In genomic region chr6:66929694-66930093, GRCm38 (mm10) we compare ENCODE assay signal across 11 mouse cellular contexts. TPM values are rescaled to one million over a fixed set of nuclear protein-coding genes. Genes with fewer than 3 reads are reported as not detected.
DNase-seq lines count a peak whose midpoint lies in the region; ATAC-seq lines count a peak whose summit lies in the region.
"Had no signal": no experiment of that assay in that cellular context is flagged by ENCODE, and none has a peak within 500 bp of the region (broad histone marks: within the 10 kb centered on the region; RNA-seq: fewer than 3 reads in every experiment).

No protein-coding gene starts in this region.

- H3K36me3 ChIP-seq in heart, embryonic 10.5 days, result no peaks in the 10 kb centered on the region
- H3K36me3 ChIP-seq: midbrain, embryonic 12.5 days had no signal

- H3K27me3 ChIP-seq in heart, embryonic 10.5 days (ENCODE audit: insufficient read depth, poor library complexity, severe bottlenecking), result no peaks in the 10 kb centered on the region
- H3K27me3 ChIP-seq: midbrain, embryonic 12.5 days had no signal

- peak; percentile 66 for DNase-seq in heart, embryonic 10.5 days (ENCODE audit: low spot score)
- no peak for DNase-seq in heart, postnatal 14 days
- DNase-seq in kidney, postnatal 25 days, result peak; percentile 45 to 68
- no peak for DNase-seq in cerebellum, adult 8-10 months
- DNase-seq in layer of hippocampus, postnatal 25 days (ENCODE audit: extremely low spot score in 1 of 2, low spot score in 1 of 2), result no peak
- DNase-seq in ovary, postnatal 14 days (ENCODE audit: low spot score), result no peak
- DNase-seq: heart, postnatal 4 days had no signal

- H3K27ac ChIP-seq in heart, embryonic 10.5 days, result no peak overlapping the region
- H3K27ac ChIP-seq: left cerebral cortex, adult 2 months; midbrain, embryonic 12.5 days had no signal

- H3K4me1 ChIP-seq in heart, embryonic 10.5 days, result 0 out of 2 replicates have a peak, but pooled peaks cover 10% of the 10 kb centered on the region
- H3K4me1 ChIP-seq: midbrain, embryonic 12.5 days had no signal

- H3K9me3 ChIP-seq in heart, embryonic 10.5 days, result no peaks in the 10 kb centered on the region
- H3K9me3 ChIP-seq: midbrain, embryonic 12.5 days had no signal

- intact Hi-C loops in heart, postnatal 14 days (cut with DNase I), result no loop called here

- no peak overlapping the region for H3K4me3 ChIP-seq in heart, embryonic 10.5 days
- H3K4me3 ChIP-seq: left cerebral cortex, adult 2 months; midbrain, embryonic 12.5 days had no signal

- WGBS in heart, embryonic 10.5 days, result 62% methylated on average over 7 of the region's 7 CpGs

- ATAC-seq in granulocyte monocyte progenitor cell, adult 5-6 weeks (replicated peaks; ENCODE audit: poor library complexity, severe bottlenecking), result peak; percentile 92
- peak; percentile 93 for ATAC-seq in neutrophil, adult 5-6 weeks (ENCODE audit: extremely low read depth, insufficient number of reproducible peaks, low FRiP score, poor library complexity, severe bottlenecking)

RNA-seq across cellular contexts. Expression of gene Gng12, which starts 33.5 kb away (rescaled TPM):
- 60.0 and 60.9 TPM in 2 replicates for polyA plus RNA-seq in heart, embryonic 10.5 days (2016; fragmentation: Nextera tagmentation; extraction: Ambion mirVana)
- total RNA-seq in heart, postnatal 14 days (2021), result 10 to 100 TPM; 49.7 to 52.0 TPM
- total RNA-seq in granulocyte monocyte progenitor cell, adult 5-6 weeks (2014; fragmentation: Nextera tagmentation), result 144 and 151 TPM in 2 replicates
- 116 and 143 TPM in 2 replicates for total RNA-seq in granulocyte monocyte progenitor cell, adult 5-6 weeks (2017)
- total RNA-seq in neutrophil, adult 5-6 weeks (2017), result 30.7 and 49.5 TPM in 2 replicates
- total RNA-seq in layer of hippocampus, postnatal 25 days (2021), result 10 to 100 TPM; 64.7 to 82.2 TPM

Comparison
In these comparisons a context has a peak if more than half of its experiments do, and no peak if none do; other contexts are left out.
1. DNase-seq: peak in heart, embryonic 10.5 days (single experiment) and kidney, postnatal 25 days (2 of 2); none in heart, postnatal 14 days (0 of 2), cerebellum, adult 8-10 months (single experiment), layer of hippocampus, postnatal 25 days (0 of 2) and ovary, postnatal 14 days (single experiment).